Mouse (Mus musculus) liver, postnatal 0 days (tissue): Measurements from ENCODE around the gene Lingo3. TPM values are rescaled to one million over a fixed set of nuclear protein-coding genes. Genes with fewer than 3 reads are reported as not detected.
"Not testable (repeated sequence)": the region's sequence is repeated elsewhere in the genome, so short reads cannot be mapped to it uniquely, and the experiment has no call there.

Experiments
- ATAC-seq: fragments of 200-750 bp; cut with Nextera tagmentation; 2 replicates; pipeline ENCODE4 v1.8.0; 2017; ENCODE audit warnings: mild to moderate bottlenecking, moderate library complexity
- DNase-seq: peaks from one replicate; pipeline ENCODE4 v3.0.0-alpha.2; 2016
- H3K27ac ChIP-seq: fragments of 300-500 bp; sonication (generic); 2 replicates; pipeline ENCODE4 v1.5.1; 2014; ENCODE audit warnings: antibody characterized with exemption, moderate library complexity, mild to moderate bottlenecking, low read depth
- H3K27me3 ChIP-seq: fragments of 300-500 bp; sonication (generic); 2 replicates; pipeline ENCODE4 v1.6.1; 2014; ENCODE audit warnings: low read length, control low read depth, mixed read lengths; ENCODE audit not compliant: insufficient read depth
- H3K36me3 ChIP-seq: fragments of 300-500 bp; sonication (generic); replicated peaks from 2 replicates; pipeline ENCODE4 v1.6.1; 2014; ENCODE audit warnings: mild to moderate bottlenecking, control low read depth, low read length, moderate library complexity, mixed read lengths; ENCODE audit not compliant: insufficient read depth
- H3K4me1 ChIP-seq: fragments of 300-500 bp; sonication (generic); 2 replicates; pipeline ENCODE4 v1.6.1; 2014; ENCODE audit warnings: antibody characterized with exemption, mild to moderate bottlenecking, control low read depth; ENCODE audit not compliant: insufficient read depth
- H3K4me2 ChIP-seq: fragments of 300-500 bp; sonication (generic); 2 replicates; pipeline ENCODE4 v1.6.1; 2014; ENCODE audit warnings: low read depth, mild to moderate bottlenecking, low read length, moderate library complexity, mixed read lengths
- H3K4me3 ChIP-seq: fragments of 300-500 bp; sonication (generic); 2 replicates; pipeline ENCODE4 v1.5.1; 2014; ENCODE audit warnings: low read depth, low read length
- H3K9ac ChIP-seq: fragments of 300-500 bp; sonication (generic); replicated peaks from 2 replicates; pipeline ENCODE4 v1.6.1; 2014; ENCODE audit warnings: mild to moderate bottlenecking, moderate library complexity
- H3K9me3 ChIP-seq: fragments of 300-500 bp; sonication (generic); 2 replicates; pipeline ENCODE4 v1.6.1; 2016; ENCODE audit warnings: mild to moderate bottlenecking, control low read depth, low read length, mixed read lengths
- CTCF ChIP-seq: sonication (generic); IDR thresholded peaks from 2 replicates; pipeline ENCODE4 v1.5.1; 2016; ENCODE audit warnings: antibody characterized with exemption, low read depth
- EP300 ChIP-seq: IDR thresholded peaks from 2 replicates; pipeline ENCODE4 v1.6.1; 2016; ENCODE audit warnings: antibody characterized with exemption, low read depth, mild to moderate bottlenecking
- WGBS: fragments of 180-500 bp; shearing (Covaris S2); extraction: QIAGEN DNeasy Blood & Tissue Kit; methylation state at CpG from one replicate; pipeline ENCODE4 v1.1.7; 2014; ENCODE audit not compliant: insufficient replicate concordance; 5-methylcytosine and 5-hydroxymethylcytosine counted together
- polyA plus RNA-seq: library from polyadenylated mRNA; unstranded; fragments of >200 nt; fragmentation: Nextera tagmentation; extraction: Ambion mirVana; gene quantifications from 2 replicates; pipeline ENCODE4 v1.2.1, GENCODE M21; 2015

Lingo3 gene
- polyA plus RNA-seq, 1 experiment from 2014 or later, result not detected

- Histone ChIP-seq H3K4me2 (no peak overlapping the region), H3K27ac (no peak overlapping the region), H3K4me3 (no peak overlapping the region), H3K4me1 (peaks cover 22% of the 10 kb centered on the region), H3K9ac (no peak overlapping the region), H3K27me3 (peaks cover 25% of the 10 kb centered on the region), H3K9me3 (no peaks in the 10 kb centered on the region), H3K36me3 (peaks cover 22% of the 10 kb centered on the region)
- DNase-seq, result no peak
- no peak for ATAC-seq
- WGBS, result 68% methylated on average over 7 of the region's 7 CpGs
- TF ChIP-seq EP300 (no peak), CTCF (no peak)
Measured at GRCm38 (mm10) chr10:80832818-80833217, 11.0 kb downstream of the Lingo3 start.

DNA sequence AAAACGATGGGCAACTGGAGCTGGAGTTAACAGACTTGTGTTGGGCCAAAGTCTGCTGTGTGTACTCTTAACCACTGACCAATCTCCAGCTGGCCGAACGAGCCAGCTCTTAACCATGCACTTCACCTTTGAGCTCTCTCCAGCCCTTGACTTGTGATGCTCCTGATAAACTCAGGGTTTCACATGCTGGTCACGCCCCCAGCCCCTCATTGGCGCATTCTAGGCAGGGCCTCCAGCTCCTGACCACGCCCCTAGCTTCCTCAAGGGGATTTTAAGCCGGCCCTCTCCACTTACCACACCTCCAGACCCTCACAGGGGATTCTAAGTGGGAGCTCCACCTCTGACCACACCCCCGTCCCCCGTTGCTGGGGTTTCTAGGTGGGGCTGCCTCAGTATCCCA is 12.7 kb downstream of the Lingo3 start:
- H3K27ac ChIP-seq, result peak overlapping the region; percentile 67
- peak; percentile 78 for DNase-seq
- no peaks in the 10 kb centered on the region for H3K9me3 ChIP-seq
- no peak overlapping the region for H3K9ac ChIP-seq
- peak; percentile 6 for ATAC-seq
- TF ChIP-seq EP300 (no peak), CTCF (no peak)
- H3K4me1 ChIP-seq, result peaks cover 25% of the 10 kb centered on the region
- no peak overlapping the region for H3K4me2 ChIP-seq
- H3K36me3 ChIP-seq, result peaks cover 22% of the 10 kb centered on the region
- peaks cover 19% of the 10 kb centered on the region for H3K27me3 ChIP-seq
- WGBS, result 5% methylated on average over 9 of the region's 9 CpGs
- H3K4me3 ChIP-seq, result no peak overlapping the region

GRCm38 (mm10) chr10:80829359-80830278 is 14.2 kb downstream of the Lingo3 start:
- Histone ChIP-seq H3K4me3 (no peak overlapping the region), H3K27me3 (peaks cover 5% of the 10 kb centered on the region), H3K9me3 (no peaks in the 10 kb centered on the region), H3K9ac (no peak overlapping the region), H3K4me1 (peaks cover 36% of the 10 kb centered on the region), H3K27ac (peak overlapping the region; percentile 67; the same call in 1 of the 2 replicates), H3K4me2 (0 out of 2 replicates have a peak overlapping the region, but pooled peaks have one; percentile 10), H3K36me3 (peaks cover 22% of the 10 kb centered on the region)
- ATAC-seq (no peak), DNase-seq (no peak)
- TF ChIP-seq CTCF (no peak), EP300 (no peak)
- WGBS, result 48% methylated on average over 1 of the region's 1 CpGs

DNA sequence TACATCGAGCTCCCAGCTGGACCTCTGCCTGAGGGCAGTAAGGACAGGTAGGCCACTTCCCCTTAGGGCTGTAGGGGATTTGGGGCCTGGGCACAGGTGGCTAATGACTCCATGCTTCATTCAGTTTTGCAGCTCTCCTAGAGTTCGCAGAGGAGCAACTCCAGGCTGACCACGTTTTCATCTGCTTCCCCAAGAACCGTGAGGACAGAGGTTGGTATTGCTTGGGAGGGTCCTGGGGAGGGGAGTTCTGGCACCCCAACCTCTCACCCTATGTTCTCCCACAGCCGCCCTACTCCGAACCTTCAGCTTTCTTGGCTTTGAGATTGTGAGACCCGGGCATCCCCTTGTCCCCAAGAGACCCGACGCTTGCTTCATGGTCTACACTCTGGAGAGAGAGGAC is 15.3 kb downstream of the Lingo3 start:
- H3K9ac ChIP-seq, ATAC-seq, H3K27ac ChIP-seq, H3K27me3 ChIP-seq, H3K9me3 ChIP-seq, DNase-seq: not testable (repeated sequence)
- Histone ChIP-seq H3K4me1 (peaks cover 45% of the 10 kb centered on the region), H3K4me3 (peak overlapping the region; percentile 79), H3K36me3 (peaks cover 22% of the 10 kb centered on the region), H3K4me2 (peak overlapping the region; percentile 96; the same call in 1 of the 2 replicates)
- WGBS, result 82% methylated on average over 7 of the region's 9 CpGs

GRCm38 (mm10) chr10:80827870-80828420 is 15.9 kb downstream of the Lingo3 start:
- Histone ChIP-seq H3K27ac (0 out of 2 replicates have a peak overlapping the region, but pooled peaks have one; percentile 34), H3K4me1 (peaks cover 47% of the 10 kb centered on the region)

GRCm38 (mm10) chr10:80827063-80827869 is 16.6 kb downstream of the Lingo3 start:
- H3K27ac ChIP-seq, result peak overlapping the region; percentile 96
- no peaks in the 10 kb centered on the region for H3K9me3 ChIP-seq
- peak overlapping the region; percentile 96 for H3K4me2 ChIP-seq
- ATAC-seq (no peak), DNase-seq (no peak)
- H3K9ac ChIP-seq, result peak overlapping the region; percentile 87
- peaks cover 22% of the 10 kb centered on the region for H3K36me3 ChIP-seq
- no peak for TF ChIP-seq EP300
- TF ChIP-seq CTCF, result no peak
- H3K4me3 ChIP-seq, result peak overlapping the region; percentile 79
- no peaks in the 10 kb centered on the region for H3K27me3 ChIP-seq
- 6% methylated on average over 29 of the region's 29 CpGs for WGBS
- peaks cover 50% of the 10 kb centered on the region for H3K4me1 ChIP-seq

More at GRCm38 (mm10) chr10:80827870-80828420, 15.9 kb downstream of the Lingo3 start:
- H3K4me3 ChIP-seq, result peak overlapping the region; percentile 79
- H3K4me2 ChIP-seq, result peak overlapping the region; percentile 96
- ATAC-seq (no peak), DNase-seq (no peak)
- peaks cover 22% of the 10 kb centered on the region for H3K36me3 ChIP-seq
- WGBS, result 74% methylated on average over 10 of the region's 10 CpGs
- TF ChIP-seq EP300, result no peak
- no peak for TF ChIP-seq CTCF
- no peaks in the 10 kb centered on the region for H3K9me3 ChIP-seq
- peak overlapping the region; percentile 87 for H3K9ac ChIP-seq
- no peaks in the 10 kb centered on the region for H3K27me3 ChIP-seq
